21 mouse cellular contexts compared by ENCODE assay signal in genomic region chr16:76626142-76626541, GRCm38 (mm10).
DNase-seq lines count a peak whose midpoint lies in the region; ATAC-seq and TF ChIP-seq lines count a peak whose summit lies in the region.
"Had no signal": no experiment of that assay in that cellular context is flagged by ENCODE, and none has a peak within 500 bp of the region (broad histone marks: within the 10 kb centered on the region; RNA-seq: fewer than 3 reads in every experiment).

No protein-coding gene starts in this region.

- H3K4me3 ChIP-seq in heart, embryonic 13.5 days, result no peak overlapping the region
- H3K4me3 ChIP-seq in heart, embryonic 12.5 days, result no peak overlapping the region
- H3K4me3 ChIP-seq in forebrain, postnatal 0 days (ENCODE audit: low read depth, low read length), result no peak overlapping the region
- H3K4me3 ChIP-seq in midbrain, embryonic 16.5 days (ENCODE audit: low read depth, low read length), result no peak overlapping the region
- H3K4me3 ChIP-seq: embryonic facial prominence, embryonic 15.5 days; forebrain, embryonic 12.5 days; limb, embryonic 15.5 days; megakaryocyte, embryonic 14.5 days; neural tube, embryonic 12.5 days; stomach, embryonic 15.5 days had no signal

- no peaks in the 10 kb centered on the region for H3K9me3 ChIP-seq in heart, embryonic 13.5 days
- no peaks in the 10 kb centered on the region for H3K9me3 ChIP-seq in heart, embryonic 12.5 days (replicated peaks)
- no peaks in the 10 kb centered on the region for H3K9me3 ChIP-seq in forebrain, postnatal 0 days (ENCODE audit: low read length)
- H3K9me3 ChIP-seq in midbrain, embryonic 16.5 days (replicated peaks; ENCODE audit: control insufficient read depth, low read length, poor library complexity, severe bottlenecking), result no peaks in the 10 kb centered on the region
- H3K9me3 ChIP-seq: embryonic facial prominence, embryonic 15.5 days; forebrain, embryonic 12.5 days; limb, embryonic 15.5 days; megakaryocyte, embryonic 14.5 days; neural tube, embryonic 12.5 days; stomach, embryonic 15.5 days had no signal

- DNase-seq in lung, postnatal 36 days, result peak; percentile 3
- DNase-seq in lung, adult 18-20 months, result no peak
- DNase-seq in kidney, adult 9 months, result peak; percentile 41
- DNase-seq in forebrain, postnatal 0 days, result no peak
- DNase-seq: adrenal gland, postnatal 10 days; B cell, adult 2 months; cerebellum, adult 11-12 months; cerebellum, postnatal 36 days; gastrocnemius, postnatal 25 days; spleen, adult 18-20 months; thymus, adult 2 months had no signal

- 50% methylated on average over 4 of the region's 4 CpGs for WGBS in heart, embryonic 13.5 days
- WGBS in heart, embryonic 12.5 days, result 54% methylated on average over 4 of the region's 4 CpGs
- WGBS in forebrain, postnatal 0 days, result 54% methylated on average over 4 of the region's 4 CpGs
- WGBS in midbrain, embryonic 16.5 days, result 83% methylated on average over 4 of the region's 4 CpGs

- peaks cover 6% of the 10 kb centered on the region for H3K4me1 ChIP-seq in heart, embryonic 13.5 days
- no peaks in the 10 kb centered on the region for H3K4me1 ChIP-seq in heart, embryonic 12.5 days (replicated peaks)
- no peaks in the 10 kb centered on the region for H3K4me1 ChIP-seq in forebrain, postnatal 0 days (ENCODE audit: insufficient read depth)
- no peaks in the 10 kb centered on the region for H3K4me1 ChIP-seq in midbrain, embryonic 16.5 days (ENCODE audit: control insufficient read depth, insufficient read depth, low read length)
- H3K4me1 ChIP-seq: forebrain, embryonic 12.5 days; megakaryocyte, embryonic 14.5 days; neural tube, embryonic 12.5 days; stomach, embryonic 15.5 days had no signal

- no peak overlapping the region for H3K9ac ChIP-seq in heart, embryonic 13.5 days
- H3K9ac ChIP-seq in heart, embryonic 12.5 days, result no peak overlapping the region
- H3K9ac ChIP-seq in forebrain, postnatal 0 days, result no peak overlapping the region
- H3K9ac ChIP-seq in midbrain, embryonic 16.5 days (ENCODE audit: low read depth, low read length), result no peak overlapping the region
- H3K9ac ChIP-seq: embryonic facial prominence, embryonic 15.5 days; forebrain, embryonic 12.5 days; limb, embryonic 15.5 days; neural tube, embryonic 12.5 days; stomach, embryonic 15.5 days had no signal

- no peaks in the 10 kb centered on the region for H3K27me3 ChIP-seq in heart, embryonic 13.5 days (replicated peaks)
- H3K27me3 ChIP-seq in heart, embryonic 12.5 days (replicated peaks), result no peaks in the 10 kb centered on the region
- no peaks in the 10 kb centered on the region for H3K27me3 ChIP-seq in forebrain, postnatal 0 days (ENCODE audit: insufficient read depth, low read length)
- no peaks in the 10 kb centered on the region for H3K27me3 ChIP-seq in midbrain, embryonic 16.5 days (ENCODE audit: control insufficient read depth, insufficient read depth, low read depth, low read length)
- H3K27me3 ChIP-seq: embryonic facial prominence, embryonic 15.5 days; forebrain, embryonic 12.5 days; limb, embryonic 15.5 days; megakaryocyte, embryonic 14.5 days; neural tube, embryonic 12.5 days; stomach, embryonic 15.5 days had no signal

- H3K27ac ChIP-seq in heart, embryonic 13.5 days (replicated peaks), result peak overlapping the region; percentile 24; the same call in 1 of the 2 replicates
- no peak overlapping the region; the same call in 1 of the 2 replicates for H3K27ac ChIP-seq in heart, embryonic 12.5 days (ENCODE audit: poor library complexity, severe bottlenecking)
- no peak overlapping the region for H3K27ac ChIP-seq in forebrain, postnatal 0 days (ENCODE audit: low read depth, low read length)
- H3K27ac ChIP-seq in midbrain, embryonic 16.5 days (ENCODE audit: low read length), result no peak overlapping the region
- H3K27ac ChIP-seq: embryonic facial prominence, embryonic 15.5 days; forebrain, embryonic 12.5 days; limb, embryonic 15.5 days; neural tube, embryonic 12.5 days; stomach, embryonic 15.5 days had no signal

- H3K4me2 ChIP-seq in heart, embryonic 13.5 days, result no peak overlapping the region
- no peak overlapping the region for H3K4me2 ChIP-seq in heart, embryonic 12.5 days
- H3K4me2 ChIP-seq in forebrain, postnatal 0 days (ENCODE audit: low read depth), result no peak overlapping the region
- no peak overlapping the region for H3K4me2 ChIP-seq in midbrain, embryonic 16.5 days (ENCODE audit: low read length)
- H3K4me2 ChIP-seq: embryonic facial prominence, embryonic 15.5 days; forebrain, embryonic 12.5 days; limb, embryonic 15.5 days; neural tube, embryonic 12.5 days; stomach, embryonic 15.5 days had no signal

- ATAC-seq in heart, embryonic 13.5 days (ENCODE audit: extremely low read depth, insufficient number of reproducible peaks, low FRiP score, low TSS enrichment), result no peak
- no peak; the same call in 1 of the 2 replicates for ATAC-seq in heart, embryonic 12.5 days (ENCODE audit: insufficient number of reproducible peaks, low FRiP score)
- ATAC-seq in forebrain, postnatal 0 days, result no peak
- no peak for ATAC-seq in midbrain, embryonic 16.5 days
- ATAC-seq: lung, postnatal 0 days had no signal

- TF ChIP-seq CTCF in forebrain, postnatal 0 days (IDR thresholded peaks at IDR 0.05; ENCODE audit: low read depth), result no peak

- H3K36me3 ChIP-seq in heart, embryonic 13.5 days, result no peaks in the 10 kb centered on the region
- no peaks in the 10 kb centered on the region for H3K36me3 ChIP-seq in heart, embryonic 12.5 days
- no peaks in the 10 kb centered on the region for H3K36me3 ChIP-seq in forebrain, postnatal 0 days (ENCODE audit: insufficient read depth)
- H3K36me3 ChIP-seq in midbrain, embryonic 16.5 days (ENCODE audit: control insufficient read depth, insufficient read depth, low read length), result no peaks in the 10 kb centered on the region
- H3K36me3 ChIP-seq: embryonic facial prominence, embryonic 15.5 days; forebrain, embryonic 12.5 days; limb, embryonic 15.5 days; neural tube, embryonic 12.5 days; stomach, embryonic 15.5 days had no signal

Comparison
In these comparisons a context has a peak if more than half of its experiments do, and no peak if none do; other contexts are left out.
1. DNase-seq: peak in lung, postnatal 36 days (single experiment) and kidney, adult 9 months (single experiment); none in lung, adult 18-20 months (0 of 2) and forebrain, postnatal 0 days (single experiment).